In genomic region chr2:30417595-30418165, GRCm38 (mm10) we compare ENCODE assay signal across 10 mouse cellular contexts. TPM values are rescaled to one million over a fixed set of nuclear protein-coding genes. Genes with fewer than 3 reads are reported as not detected.
DNase-seq lines count a peak whose midpoint lies in the region; ATAC-seq lines count a peak whose summit lies in the region.
"Had no signal": no experiment of that assay in that cellular context is flagged by ENCODE, and none has a peak within 500 bp of the region (broad histone marks: within the 10 kb centered on the region; RNA-seq: fewer than 3 reads in every experiment).

No protein-coding gene starts in this region.

- no peak overlapping the region for H3K9ac ChIP-seq in midbrain, embryonic 16.5 days (ENCODE audit: low read depth, low read length)
- H3K9ac ChIP-seq in forebrain, embryonic 15.5 days (replicated peaks), result 0 out of 2 replicates have a peak overlapping the region, but pooled peaks have one; percentile 3
- no peak overlapping the region for H3K9ac ChIP-seq in midbrain, embryonic 15.5 days

- H3K4me3 ChIP-seq in heart, embryonic 10.5 days, result no peak overlapping the region
- H3K4me3 ChIP-seq in midbrain, embryonic 10.5 days, result peak overlapping the region; percentile 26
- no peak overlapping the region for H3K4me3 ChIP-seq in midbrain, embryonic 16.5 days (ENCODE audit: low read depth, low read length)
- H3K4me3 ChIP-seq in forebrain, embryonic 15.5 days, result no peak overlapping the region
- H3K4me3 ChIP-seq in midbrain, embryonic 15.5 days, result no peak overlapping the region

- no peaks in the 10 kb centered on the region for H3K9me3 ChIP-seq in heart, embryonic 10.5 days
- no peaks in the 10 kb centered on the region for H3K9me3 ChIP-seq in midbrain, embryonic 10.5 days (replicated peaks)
- H3K9me3 ChIP-seq in midbrain, embryonic 16.5 days (replicated peaks; ENCODE audit: control insufficient read depth, low read length, poor library complexity, severe bottlenecking), result no peaks in the 10 kb centered on the region
- no peaks in the 10 kb centered on the region for H3K9me3 ChIP-seq in forebrain, embryonic 15.5 days
- no peaks in the 10 kb centered on the region for H3K9me3 ChIP-seq in midbrain, embryonic 15.5 days

- H3K4me1 ChIP-seq in heart, embryonic 10.5 days, result peaks cover 47% of the 10 kb centered on the region
- peaks cover 56% of the 10 kb centered on the region for H3K4me1 ChIP-seq in midbrain, embryonic 10.5 days
- peaks cover 35% of the 10 kb centered on the region for H3K4me1 ChIP-seq in midbrain, embryonic 16.5 days (ENCODE audit: control insufficient read depth, insufficient read depth, low read length)
- peaks cover 48% of the 10 kb centered on the region for H3K4me1 ChIP-seq in forebrain, embryonic 15.5 days
- peaks cover 52% of the 10 kb centered on the region for H3K4me1 ChIP-seq in midbrain, embryonic 15.5 days

- H3K27me3 ChIP-seq in heart, embryonic 10.5 days (ENCODE audit: insufficient read depth, poor library complexity, severe bottlenecking), result no peaks in the 10 kb centered on the region
- H3K27me3 ChIP-seq in midbrain, embryonic 10.5 days (ENCODE audit: low read depth, poor library complexity, severe bottlenecking), result peaks cover 18% of the 10 kb centered on the region
- H3K27me3 ChIP-seq in midbrain, embryonic 16.5 days (ENCODE audit: control insufficient read depth, insufficient read depth, low read depth, low read length), result no peaks in the 10 kb centered on the region
- no peaks in the 10 kb centered on the region for H3K27me3 ChIP-seq in forebrain, embryonic 15.5 days
- no peaks in the 10 kb centered on the region for H3K27me3 ChIP-seq in midbrain, embryonic 15.5 days (replicated peaks)

- peak overlapping the region; percentile 60; the same call in 1 of the 2 replicates for H3K27ac ChIP-seq in heart, embryonic 10.5 days
- H3K27ac ChIP-seq in midbrain, embryonic 10.5 days (replicated peaks), result no peak overlapping the region
- H3K27ac ChIP-seq in midbrain, embryonic 16.5 days (ENCODE audit: low read length), result no peak overlapping the region
- H3K27ac ChIP-seq in forebrain, embryonic 15.5 days (replicated peaks), result no peak overlapping the region
- no peak overlapping the region for H3K27ac ChIP-seq in midbrain, embryonic 15.5 days

- DNase-seq in heart, embryonic 10.5 days (ENCODE audit: low spot score), result no peak
- no peak for DNase-seq in heart, adult 11 months
- DNase-seq in midbrain, embryonic 10.5 days (ENCODE audit: low spot score), result no peak
- no peak for DNase-seq in adrenal gland, postnatal 14 days
- no peak for DNase-seq in frontal cortex, postnatal 36 days (ENCODE audit: low spot score in 2 of 2)
- DNase-seq: adrenal gland, postnatal 10 days; embryo, embryonic 11 days had no signal

- WGBS in heart, embryonic 10.5 days, result 77% methylated on average over 5 of the region's 5 CpGs
- WGBS in midbrain, embryonic 10.5 days, result 84% methylated on average over 5 of the region's 5 CpGs
- 75% methylated on average over 5 of the region's 5 CpGs for WGBS in midbrain, embryonic 16.5 days
- 72% methylated on average over 5 of the region's 5 CpGs for WGBS in forebrain, embryonic 15.5 days
- WGBS in midbrain, embryonic 15.5 days, result 76% methylated on average over 5 of the region's 5 CpGs

- H3K36me3 ChIP-seq in heart, embryonic 10.5 days, result peaks cover 12% of the 10 kb centered on the region
- peaks cover 8% of the 10 kb centered on the region for H3K36me3 ChIP-seq in midbrain, embryonic 10.5 days
- H3K36me3 ChIP-seq in midbrain, embryonic 16.5 days (ENCODE audit: control insufficient read depth, insufficient read depth, low read length), result no peaks in the 10 kb centered on the region
- H3K36me3 ChIP-seq in forebrain, embryonic 15.5 days, result no peaks in the 10 kb centered on the region
- no peaks in the 10 kb centered on the region for H3K36me3 ChIP-seq in midbrain, embryonic 15.5 days (replicated peaks)

- no peak for ATAC-seq in midbrain, embryonic 16.5 days
- ATAC-seq in forebrain, embryonic 15.5 days (replicated peaks), result no peak
- ATAC-seq in midbrain, embryonic 15.5 days (replicated peaks), result no peak

- no peak overlapping the region for H3K4me2 ChIP-seq in midbrain, embryonic 16.5 days (ENCODE audit: low read length)
- H3K4me2 ChIP-seq in forebrain, embryonic 15.5 days (replicated peaks), result no peak overlapping the region
- H3K4me2 ChIP-seq in midbrain, embryonic 15.5 days, result peak overlapping the region; percentile 54; the same call in 1 of the 2 replicates

RNA-seq across cellular contexts. Expression of gene Ptpa, which starts 1.8 kb away (rescaled TPM):
- polyA plus RNA-seq in heart, embryonic 10.5 days (2016; fragmentation: Nextera tagmentation; extraction: Ambion mirVana), result 129 and 140 TPM in 2 replicates
- 151 and 152 TPM in 2 replicates for polyA plus RNA-seq in midbrain, embryonic 10.5 days (2016; fragmentation: Nextera tagmentation; extraction: Ambion mirVana)
- 146 and 156 TPM in 2 replicates for polyA plus RNA-seq in midbrain, embryonic 16.5 days (2015; fragmentation: Nextera tagmentation; extraction: Ambion mirVana)
- polyA plus RNA-seq in forebrain, embryonic 15.5 days (2015; fragmentation: Nextera tagmentation; extraction: Ambion mirVana), result 146 and 152 TPM in 2 replicates
- 152 and 155 TPM in 2 replicates for polyA plus RNA-seq in midbrain, embryonic 15.5 days (2015; fragmentation: Nextera tagmentation; extraction: Ambion mirVana)
- 145 and 155 TPM in 2 replicates for total RNA-seq in adrenal gland, postnatal 14 days (2021)

RNA-seq across cellular contexts. Expression of gene Crat, which starts 2.1 kb away (rescaled TPM):
- polyA plus RNA-seq in heart, embryonic 10.5 days (2016; fragmentation: Nextera tagmentation; extraction: Ambion mirVana), result 36.1 and 55.2 TPM in 2 replicates
- 22.5 and 23.7 TPM in 2 replicates for polyA plus RNA-seq in midbrain, embryonic 10.5 days (2016; fragmentation: Nextera tagmentation; extraction: Ambion mirVana)
- 23.6 and 26.0 TPM in 2 replicates for polyA plus RNA-seq in midbrain, embryonic 16.5 days (2015; fragmentation: Nextera tagmentation; extraction: Ambion mirVana)
- 20.5 and 22.6 TPM in 2 replicates for polyA plus RNA-seq in forebrain, embryonic 15.5 days (2015; fragmentation: Nextera tagmentation; extraction: Ambion mirVana)
- polyA plus RNA-seq in midbrain, embryonic 15.5 days (2015; fragmentation: Nextera tagmentation; extraction: Ambion mirVana), result 22.5 and 23.9 TPM in 2 replicates
- 291 and 301 TPM in 2 replicates for total RNA-seq in adrenal gland, postnatal 14 days (2021)

RNA-seq across cellular contexts. Expression of gene Dolpp1, which starts 25.6 kb away (rescaled TPM):
- 29.9 and 36.1 TPM in 2 replicates for polyA plus RNA-seq in heart, embryonic 10.5 days (2016; fragmentation: Nextera tagmentation; extraction: Ambion mirVana)
- polyA plus RNA-seq in midbrain, embryonic 10.5 days (2016; fragmentation: Nextera tagmentation; extraction: Ambion mirVana), result 53.2 and 62.7 TPM in 2 replicates
- polyA plus RNA-seq in midbrain, embryonic 16.5 days (2015; fragmentation: Nextera tagmentation; extraction: Ambion mirVana), result 63.6 and 67.8 TPM in 2 replicates
- 60.0 and 60.3 TPM in 2 replicates for polyA plus RNA-seq in forebrain, embryonic 15.5 days (2015; fragmentation: Nextera tagmentation; extraction: Ambion mirVana)
- polyA plus RNA-seq in midbrain, embryonic 15.5 days (2015; fragmentation: Nextera tagmentation; extraction: Ambion mirVana), result 66.8 and 69.9 TPM in 2 replicates
- 18.7 and 19.5 TPM in 2 replicates for total RNA-seq in adrenal gland, postnatal 14 days (2021)

RNA-seq across cellular contexts. Expression of gene Miga2, which starts 53.6 kb away (rescaled TPM):
- 28.2 and 35.1 TPM in 2 replicates for polyA plus RNA-seq in heart, embryonic 10.5 days (2016; fragmentation: Nextera tagmentation; extraction: Ambion mirVana)
- polyA plus RNA-seq in midbrain, embryonic 10.5 days (2016; fragmentation: Nextera tagmentation; extraction: Ambion mirVana), result 27.8 and 29.6 TPM in 2 replicates
- polyA plus RNA-seq in midbrain, embryonic 16.5 days (2015; fragmentation: Nextera tagmentation; extraction: Ambion mirVana), result 32.9 and 35.0 TPM in 2 replicates
- polyA plus RNA-seq in forebrain, embryonic 15.5 days (2015; fragmentation: Nextera tagmentation; extraction: Ambion mirVana), result 27.2 and 27.6 TPM in 2 replicates
- 33.9 and 34.9 TPM in 2 replicates for polyA plus RNA-seq in midbrain, embryonic 15.5 days (2015; fragmentation: Nextera tagmentation; extraction: Ambion mirVana)
- 87.9 and 89.3 TPM in 2 replicates for total RNA-seq in adrenal gland, postnatal 14 days (2021)

RNA-seq across cellular contexts. Expression of gene Ier5l, which starts 56.3 kb away (rescaled TPM):
- 1.00 and 2.2 TPM in 2 replicates for polyA plus RNA-seq in heart, embryonic 10.5 days (2016; fragmentation: Nextera tagmentation; extraction: Ambion mirVana)
- polyA plus RNA-seq in midbrain, embryonic 10.5 days (2016; fragmentation: Nextera tagmentation; extraction: Ambion mirVana), result 2.0 and 2.3 TPM in 2 replicates
- polyA plus RNA-seq in midbrain, embryonic 16.5 days (2015; fragmentation: Nextera tagmentation; extraction: Ambion mirVana), result 2.0 TPM in 2 replicates
- 2.0 and 2.5 TPM in 2 replicates for polyA plus RNA-seq in forebrain, embryonic 15.5 days (2015; fragmentation: Nextera tagmentation; extraction: Ambion mirVana)
- polyA plus RNA-seq in midbrain, embryonic 15.5 days (2015; fragmentation: Nextera tagmentation; extraction: Ambion mirVana), result 2.3 and 2.8 TPM in 2 replicates
- 6.4 and 6.8 TPM in 2 replicates for total RNA-seq in adrenal gland, postnatal 14 days (2021)
